Mouse (Mus musculus) fibroblast of lung, adult 2 months (primary cell): Measurements from ENCODE around the gene P2ry2.

Source experiments
- DNase-seq: peaks from one replicate; pipeline ENCODE4 v3.0.0-alpha.2; 2011; ENCODE audit warnings: low read depth

Gene P2ry2

DNA sequence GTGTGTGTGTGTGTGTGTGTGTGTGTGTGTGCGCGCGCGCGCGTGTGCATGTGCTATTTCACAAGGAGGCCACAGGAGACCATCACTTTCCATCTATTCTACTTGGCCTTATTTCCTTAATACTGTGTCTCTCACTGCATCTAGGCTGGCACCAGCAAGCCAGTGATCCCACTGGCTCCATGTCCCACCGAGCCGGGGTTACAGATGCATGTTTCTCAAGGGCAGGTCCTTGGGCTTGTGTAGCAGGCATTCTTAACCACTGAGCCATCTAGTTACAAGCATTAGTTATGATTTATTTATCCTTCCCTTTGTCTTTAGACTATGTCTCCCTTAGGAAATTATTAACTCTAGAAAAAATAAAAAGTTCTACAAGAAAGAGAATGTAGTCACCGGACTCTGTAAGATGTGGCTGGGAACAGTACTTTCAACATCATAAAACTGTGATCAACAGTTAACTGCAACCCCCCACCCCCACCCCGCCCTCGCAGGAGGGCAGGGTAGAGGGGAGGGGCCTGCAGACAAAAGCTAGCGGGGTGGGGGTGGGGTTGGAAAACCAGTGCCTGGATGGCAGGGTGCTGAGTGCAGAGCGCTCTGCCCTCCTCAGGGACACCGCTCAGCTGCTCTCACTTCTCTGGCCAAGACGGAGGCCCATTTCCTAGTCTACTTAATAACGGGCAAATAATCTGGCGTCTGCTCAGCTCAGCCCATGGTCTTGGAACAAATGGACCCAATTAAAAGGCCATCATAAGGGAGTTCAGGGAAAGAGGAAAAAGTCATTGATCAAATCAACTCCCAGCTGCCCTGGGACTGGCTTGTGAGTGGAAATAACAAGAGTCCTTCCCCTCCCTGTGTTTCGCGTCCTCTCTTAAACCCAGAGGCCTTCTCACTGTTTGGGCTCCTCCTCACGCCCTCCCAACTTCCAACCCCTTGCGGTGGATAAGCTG lies 27.9 kb downstream of the P2ry2 start:
- peak; percentile 25 for DNase-seq

DNA sequence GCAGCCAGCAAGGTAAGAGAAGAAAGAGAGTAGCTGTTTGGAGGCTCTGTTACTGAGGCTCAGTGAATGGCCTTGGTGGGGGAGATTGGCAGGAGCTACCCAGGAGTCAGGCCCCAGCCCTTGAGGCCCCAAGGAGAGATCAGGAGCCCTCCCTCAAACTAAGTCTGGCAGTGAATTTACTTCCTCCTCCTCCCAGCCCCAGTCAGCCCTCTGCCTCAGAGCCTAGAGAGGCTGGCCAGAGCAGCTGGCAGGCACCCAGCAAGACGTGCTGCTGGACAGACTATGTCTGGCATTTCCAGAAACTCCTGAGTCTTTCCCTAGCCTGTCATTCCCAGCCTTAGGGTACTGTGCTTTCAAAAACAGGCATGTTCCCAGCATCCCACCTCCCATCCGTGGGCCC lies 33.5 kb downstream of the P2ry2 start:
- peak; percentile 86 for DNase-seq

DNA sequence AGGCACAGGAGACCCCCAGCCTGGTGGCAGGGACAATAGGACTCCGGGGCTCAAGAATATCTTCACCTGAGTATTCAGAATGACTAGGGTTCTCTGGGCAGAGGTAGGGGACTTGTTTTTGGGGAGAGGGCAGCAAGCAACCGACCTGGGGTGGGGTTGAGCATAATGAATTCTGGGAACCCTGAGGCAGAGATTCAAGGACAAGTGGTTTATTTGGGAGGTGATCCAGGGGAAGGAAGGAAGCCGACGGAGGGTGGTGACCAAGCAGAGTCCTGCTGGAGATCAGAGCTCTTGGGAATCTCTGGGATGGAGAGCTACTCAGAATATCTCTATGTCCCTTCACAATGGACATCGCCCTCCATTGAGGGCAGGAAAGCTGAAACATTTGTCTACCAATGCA lies 34.5 kb downstream of the P2ry2 start:
- DNase-seq: no peak

DNA sequence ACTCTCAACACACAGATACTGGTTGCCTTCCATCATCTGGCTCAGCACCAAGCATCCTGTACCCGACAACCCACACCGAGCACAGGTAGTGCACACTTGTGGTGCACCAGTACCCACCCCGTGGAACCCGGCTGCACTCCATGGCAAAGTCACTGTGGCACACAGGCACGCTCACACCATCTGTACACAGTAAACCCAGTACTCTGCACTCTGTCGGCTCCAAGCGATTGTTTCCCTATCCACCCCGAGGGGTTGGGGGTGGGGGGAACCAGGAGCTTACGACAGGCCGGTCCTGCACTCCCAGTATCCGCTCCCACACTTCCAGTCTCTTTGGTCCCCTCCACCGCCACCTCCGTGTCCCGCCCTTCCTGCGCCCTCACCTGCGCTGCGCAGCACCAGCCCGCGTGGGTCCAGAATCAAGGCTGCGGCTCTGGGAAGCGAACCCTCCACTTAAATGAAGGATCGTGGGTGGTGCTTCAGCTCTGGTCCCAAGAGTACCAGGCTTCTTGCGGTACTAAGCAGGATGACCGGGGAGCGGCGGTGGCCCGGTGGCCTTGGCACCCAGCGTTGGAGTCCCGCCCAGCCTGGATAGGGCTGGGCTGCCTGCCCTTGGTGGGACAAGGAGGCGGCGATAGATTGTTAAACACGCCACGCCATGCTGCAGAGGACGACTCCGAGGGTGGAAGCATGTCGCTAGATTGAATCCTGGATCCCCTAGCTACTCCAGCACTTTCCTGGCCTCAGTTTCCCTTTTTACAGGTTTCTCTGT lies 38.3 kb downstream of the P2ry2 start, which contains the start of gene P2ry6:
Gene P2ry6 (minus strand): TSS at position 515 of the 769 bp plus-strand sequence.
- no peak for DNase-seq

DNA sequence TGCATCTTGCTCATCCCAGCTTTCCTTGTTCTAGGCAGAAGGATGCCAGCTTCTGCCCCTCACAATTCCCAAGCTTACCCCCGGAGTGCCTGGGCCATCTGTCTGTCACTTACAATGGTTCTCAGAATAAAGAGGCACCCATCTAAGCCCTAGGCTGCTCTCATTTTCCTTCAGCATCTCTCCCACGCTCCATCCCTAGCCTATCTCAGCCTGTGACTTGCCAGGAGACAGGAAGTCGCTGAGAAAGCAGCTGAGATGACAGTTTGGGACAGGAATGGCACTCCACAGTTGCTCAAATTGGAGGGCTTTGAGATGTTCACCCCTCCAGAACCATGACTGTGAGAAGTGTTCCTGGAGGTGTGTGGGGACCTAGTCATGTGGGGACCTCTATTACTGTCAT lies 39.8 kb downstream of the P2ry2 start:
- DNase-seq: no peak

DNA sequence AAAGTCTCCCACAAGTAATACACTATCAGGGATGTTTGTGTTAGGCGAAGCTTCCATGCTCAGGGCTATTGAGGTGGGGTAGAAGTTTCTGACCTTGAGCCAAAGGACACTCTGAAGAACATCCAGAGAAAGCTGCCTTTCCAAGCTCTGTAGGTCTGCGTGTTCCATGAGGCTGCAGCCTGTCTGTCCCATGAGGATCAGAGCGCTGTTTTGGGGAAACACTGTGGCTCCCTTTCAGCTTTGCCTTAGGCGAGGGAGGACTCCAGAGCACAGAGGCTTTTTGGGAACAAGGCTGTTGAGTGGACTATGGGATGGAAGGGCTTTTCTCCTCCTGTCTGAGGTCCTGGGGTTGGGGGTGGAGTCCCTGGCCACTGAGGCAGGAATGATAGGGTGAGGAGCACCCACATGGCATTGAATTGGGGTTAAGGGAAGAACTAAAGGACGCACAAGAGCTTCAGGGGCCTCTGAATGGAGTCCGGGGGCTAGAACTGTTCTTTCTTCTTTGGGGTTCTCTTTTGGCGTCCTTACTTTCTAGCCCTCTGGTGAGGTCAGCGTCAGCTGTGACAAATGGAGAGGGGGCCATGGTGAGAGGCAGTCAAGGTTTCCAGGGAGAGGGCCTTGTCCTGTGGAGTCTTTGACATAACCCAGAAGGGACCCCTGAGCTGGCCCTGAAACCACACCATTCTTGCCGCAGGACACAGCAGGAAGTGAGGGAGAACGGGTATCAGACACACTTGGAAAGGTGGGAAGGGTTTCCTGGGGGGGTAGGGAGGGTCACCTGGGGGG lies 43.6 kb downstream of the P2ry2 start:
- DNase-seq: no peak

DNA sequence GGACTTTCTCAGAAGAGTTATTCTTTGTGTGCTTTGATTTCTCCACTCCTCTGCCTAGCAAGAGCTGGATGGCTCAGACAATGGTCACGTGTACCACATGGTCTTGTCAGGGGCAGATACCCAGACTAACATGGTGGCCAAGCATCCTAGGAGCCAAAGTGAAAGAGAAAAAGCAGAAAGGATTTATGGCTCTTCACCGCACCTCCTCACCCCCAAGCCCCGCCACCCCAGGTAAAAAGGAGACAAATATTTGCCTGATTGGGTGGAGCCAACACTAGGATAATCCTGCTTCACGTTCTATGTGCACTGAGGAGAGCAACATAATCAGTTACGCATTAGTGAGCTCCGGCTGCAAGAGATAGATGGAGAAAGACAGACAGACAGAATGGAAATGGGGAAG lies 44.3 kb downstream of the P2ry2 start:
- no peak for DNase-seq

DNA sequence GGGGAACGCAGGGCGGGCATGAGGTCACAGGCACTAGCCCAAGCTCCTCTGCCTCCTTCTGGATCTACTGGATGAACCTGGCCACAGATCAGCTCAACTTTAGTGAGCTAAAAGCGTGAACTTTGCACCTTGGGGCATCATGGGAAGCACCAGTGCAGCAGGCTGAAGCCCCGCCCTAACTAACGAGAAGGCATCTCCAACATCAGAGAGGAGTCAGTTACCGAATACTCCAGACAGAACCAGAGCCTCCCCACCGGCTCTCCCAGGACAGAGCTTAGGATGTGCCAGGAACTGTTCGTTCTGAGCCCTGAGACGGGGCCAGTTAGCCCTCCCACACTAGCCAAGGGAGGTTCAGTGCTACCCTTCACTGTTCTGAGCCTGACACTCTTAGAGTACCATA lies 44.8 kb downstream of the P2ry2 start:
- no peak for DNase-seq

DNA sequence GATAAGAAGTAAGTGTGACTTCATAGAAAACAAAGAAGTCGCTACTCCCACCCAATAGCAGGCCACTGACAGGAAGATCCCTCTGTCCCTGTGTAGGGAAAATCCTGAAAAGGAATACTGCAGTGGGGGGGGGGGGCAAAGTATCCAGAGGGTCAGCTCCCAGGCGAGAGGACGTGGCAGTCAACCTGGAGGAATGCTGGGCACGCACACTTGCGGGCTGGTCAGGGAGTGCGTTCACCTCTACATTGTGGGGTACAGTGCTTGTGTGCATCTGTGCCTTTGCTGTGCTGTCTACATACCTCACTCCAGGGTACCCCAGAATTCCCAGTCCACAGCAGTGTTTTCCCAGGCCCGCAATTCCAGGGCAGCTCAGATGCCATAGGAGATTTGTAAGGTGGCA lies 46.7 kb downstream of the P2ry2 start:
- DNase-seq: no peak

DNA sequence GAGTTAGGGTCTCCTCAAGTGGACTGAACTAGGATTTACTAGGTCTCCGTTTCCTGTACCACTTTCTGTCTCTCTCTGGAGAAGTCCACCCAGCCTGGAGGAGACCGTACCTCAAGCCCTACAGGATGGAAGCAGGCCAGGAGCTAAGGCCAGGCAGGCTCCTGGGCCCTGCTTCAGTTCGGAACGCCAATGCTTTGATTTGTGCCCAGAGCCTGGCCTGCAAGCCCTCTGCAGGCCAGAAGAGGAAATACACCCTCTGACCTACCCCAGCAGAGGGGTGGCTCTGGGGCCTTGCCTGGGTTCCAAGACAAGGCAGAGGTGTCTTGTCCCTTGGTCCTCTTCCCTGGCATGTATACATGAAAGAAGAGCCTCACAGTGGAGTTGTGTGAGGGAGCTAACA lies 47.6 kb downstream of the P2ry2 start:
- DNase-seq: no peak

DNA sequence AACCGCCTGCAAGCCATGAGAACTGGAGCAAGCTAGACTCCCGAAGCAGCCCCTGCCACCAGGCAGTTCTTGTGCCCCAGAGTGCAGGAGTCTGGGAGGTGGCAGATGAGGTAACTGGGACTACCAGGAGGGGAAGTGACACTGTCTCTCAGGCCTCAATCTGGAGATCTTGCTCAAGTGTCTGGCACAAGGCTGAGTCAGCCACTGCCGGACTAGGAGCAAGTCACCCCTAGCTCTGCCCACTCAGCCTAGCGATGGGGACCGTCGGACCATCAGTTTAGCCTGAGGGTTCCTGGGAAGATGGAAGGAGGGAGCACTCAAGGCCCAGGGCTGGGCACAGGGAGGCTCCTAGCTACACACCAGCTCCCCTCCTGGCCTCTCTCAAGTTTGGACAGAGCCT lies 48.4 kb downstream of the P2ry2 start:
- no peak for DNase-seq

DNA sequence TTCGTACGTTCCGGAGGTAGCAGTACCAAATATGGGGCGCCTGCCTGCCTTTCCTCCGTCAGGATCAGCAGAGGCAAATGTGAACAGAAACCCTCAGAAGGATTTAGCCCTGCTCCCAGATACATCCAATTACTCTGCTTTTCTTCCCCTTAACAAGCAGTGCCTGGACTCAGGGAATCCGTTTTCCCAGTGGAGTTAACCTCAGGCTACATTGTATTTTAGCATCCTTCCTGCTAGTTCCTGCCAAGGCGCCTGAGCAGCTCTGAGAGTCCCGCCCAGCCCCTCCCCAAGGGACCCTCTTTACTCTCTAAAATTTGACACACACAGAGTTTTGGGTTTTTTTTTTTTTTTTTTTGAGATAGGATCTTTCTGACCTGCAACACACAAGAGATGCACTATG lies 49.3 kb downstream of the P2ry2 start:
- no peak for DNase-seq

DNA sequence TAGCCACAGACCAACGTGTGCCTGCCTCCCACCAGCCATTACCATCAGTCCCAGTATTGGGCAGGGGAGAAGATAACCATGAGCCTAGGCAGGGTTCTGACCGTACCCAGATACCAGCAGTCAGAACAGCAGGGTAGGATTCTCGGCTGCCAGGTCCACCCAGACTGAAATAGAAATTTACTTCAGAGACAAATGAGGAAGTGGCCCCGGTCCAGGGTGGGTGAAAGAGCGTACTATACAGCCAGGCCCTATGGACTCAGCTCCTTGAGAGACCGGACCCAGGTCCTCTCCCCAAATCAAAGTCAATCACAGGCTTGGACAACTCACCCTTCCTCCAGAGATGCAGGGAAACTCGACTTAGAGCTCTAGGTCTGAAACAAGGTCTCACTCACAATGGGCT lies 51.5 kb downstream of the P2ry2 start:
- DNase-seq: no peak

DNA sequence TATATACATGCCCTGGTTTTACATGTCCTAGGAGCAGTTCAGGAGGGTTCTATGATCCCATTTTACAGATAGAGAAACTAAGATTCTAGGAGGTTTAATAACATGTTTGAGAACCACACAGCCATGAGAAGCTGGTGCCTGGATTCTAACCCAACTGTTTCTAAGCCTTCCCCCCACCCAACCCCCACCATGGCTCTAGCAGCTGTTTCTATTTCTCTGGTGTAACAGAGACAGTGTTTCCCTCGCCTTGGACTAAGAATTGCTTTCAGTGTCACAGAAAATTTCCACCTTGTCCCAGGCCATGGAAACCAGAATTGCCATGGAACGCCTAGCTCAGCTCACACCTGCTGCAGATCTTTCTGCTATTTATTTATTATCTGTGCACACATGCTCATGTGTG lies 52.2 kb downstream of the P2ry2 start:
- no peak for DNase-seq

DNA sequence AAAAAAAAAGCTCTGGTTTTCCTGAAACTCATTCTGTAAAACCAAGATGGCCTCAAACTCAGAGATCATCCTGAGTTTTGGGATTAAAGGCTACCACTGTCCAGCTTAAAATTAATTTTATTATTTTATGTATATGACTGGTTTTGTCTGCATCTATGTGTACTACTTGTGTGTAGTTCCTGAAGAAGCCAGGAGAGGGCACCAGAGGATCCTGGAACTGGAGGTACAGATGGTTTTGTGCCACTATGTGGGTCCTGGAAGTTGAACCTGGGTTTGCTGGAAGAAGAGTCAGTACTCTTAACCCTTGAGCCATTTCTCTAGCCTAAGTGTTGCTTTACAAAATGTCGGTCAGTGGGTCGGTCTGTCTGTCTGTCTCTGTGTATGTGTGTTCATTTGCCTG lies 54.2 kb downstream of the P2ry2 start:
- no peak for DNase-seq

DNA sequence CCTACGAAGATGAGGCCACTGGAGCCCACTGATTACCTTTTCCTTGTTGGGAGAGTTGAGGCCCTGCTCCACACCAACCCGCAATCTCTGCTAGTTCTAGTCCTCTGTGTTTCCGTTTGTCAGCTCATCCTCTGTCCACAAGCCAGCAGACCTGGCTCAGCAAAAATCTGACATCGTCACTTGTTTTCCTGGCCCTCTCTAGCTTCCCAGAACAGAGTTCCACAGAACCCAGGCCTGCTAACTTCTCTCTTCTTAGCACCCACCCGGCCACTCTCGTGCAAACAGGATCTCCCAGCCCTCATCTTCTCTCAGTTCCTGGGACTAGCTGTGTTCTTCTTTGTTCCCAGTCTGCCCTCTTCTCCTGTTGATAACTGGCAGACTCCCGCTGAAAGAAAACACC lies 60.0 kb downstream of the P2ry2 start:
- DNase-seq: no peak

DNA sequence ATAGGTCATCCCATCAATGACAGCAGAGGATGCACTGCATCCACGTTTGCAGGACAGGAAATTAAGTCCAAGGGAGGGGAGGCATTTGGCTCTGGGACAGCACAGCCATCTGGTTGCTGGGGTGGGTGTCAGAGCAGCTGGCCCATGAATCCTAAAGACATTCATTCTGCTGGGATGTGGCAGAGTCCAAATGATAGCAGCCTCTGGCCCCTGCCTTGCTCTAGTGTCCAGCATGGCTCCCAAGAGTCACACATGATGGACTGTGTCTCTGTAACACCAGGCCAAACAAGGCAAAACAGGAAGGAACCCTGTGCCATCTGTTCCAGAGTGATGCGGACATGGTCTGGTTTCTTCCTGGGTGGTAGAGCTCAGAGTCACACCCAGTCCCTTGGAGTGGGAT lies 60.8 kb downstream of the P2ry2 start:
- DNase-seq: no peak

DNA sequence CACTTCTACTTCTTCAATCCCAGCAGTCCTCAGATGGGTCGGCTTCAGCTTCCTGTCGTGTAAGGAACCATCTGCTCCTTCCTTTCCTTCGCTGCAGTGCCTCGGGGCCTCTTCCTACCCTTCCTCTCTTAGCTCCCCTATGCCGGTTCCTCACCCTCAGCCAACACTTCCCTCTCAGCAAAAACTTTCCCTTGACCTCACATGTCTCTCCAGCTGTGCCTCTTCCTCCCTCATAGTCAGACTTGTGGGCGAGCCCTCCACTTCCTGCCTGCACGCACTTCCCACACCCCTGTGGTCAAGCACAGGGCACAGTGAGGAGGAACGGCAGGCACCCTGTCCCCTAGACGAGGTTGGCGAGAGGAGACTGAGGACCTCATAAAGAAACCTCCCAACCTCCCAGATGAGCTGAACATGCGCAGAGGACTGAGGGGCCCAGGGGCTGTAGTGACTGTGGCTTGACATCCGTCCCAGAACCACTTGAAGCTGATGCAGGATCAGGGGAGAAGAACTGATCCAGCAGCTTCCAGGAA lies 62.1 kb downstream of the P2ry2 start:
- DNase-seq: no peak

DNA sequence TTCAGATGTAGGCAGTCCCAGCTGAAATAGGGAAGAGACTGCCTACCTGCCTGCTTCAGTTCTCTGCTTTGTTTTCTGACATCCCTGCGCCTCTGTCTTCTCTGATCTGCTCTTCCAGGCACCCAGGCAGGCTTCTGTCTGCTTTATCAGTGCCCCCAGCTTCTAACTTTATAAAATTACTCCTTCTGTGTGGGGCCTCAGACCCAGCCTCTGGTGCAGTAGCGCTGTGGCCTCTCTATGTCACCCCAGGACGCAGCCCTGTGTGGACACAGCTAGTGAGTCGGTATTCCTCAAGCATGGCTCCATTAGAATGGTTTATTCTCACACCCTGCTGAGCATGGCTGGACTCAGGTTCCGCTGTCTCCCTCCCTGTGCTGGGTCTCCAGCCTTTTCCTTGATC lies 62.6 kb downstream of the P2ry2 start:
- no peak for DNase-seq
